ENCODE assay signal across 43 mouse cellular contexts in the genomic region with DNA sequence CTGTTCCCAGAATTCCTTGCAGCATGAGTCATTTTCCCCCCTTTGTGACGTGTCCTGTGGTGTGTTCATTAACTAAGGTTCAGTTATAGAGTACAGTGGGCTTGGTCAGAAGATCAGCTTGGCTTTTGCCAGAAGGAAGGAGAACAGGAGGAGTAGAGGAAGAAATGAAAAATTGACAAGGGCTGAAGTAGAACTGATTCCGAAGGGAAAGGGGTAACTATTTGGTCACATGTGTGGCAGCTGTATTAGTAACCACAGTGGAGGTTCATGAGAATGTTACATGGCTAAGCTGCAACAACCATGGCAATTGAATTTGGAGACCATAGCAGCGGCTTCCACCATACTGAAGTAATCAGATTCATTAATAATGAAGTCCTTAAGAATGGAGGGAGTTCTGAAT. TPM values are rescaled to one million over a fixed set of nuclear protein-coding genes. Genes with fewer than 3 reads are reported as not detected.
"Had no signal": no experiment of that assay in that cellular context is flagged by ENCODE, and none has a peak within 500 bp of the region (broad histone marks: within the 10 kb centered on the region; RNA-seq: fewer than 3 reads in every experiment).

A gene (plus strand): TSS at position 301 of the 400 bp plus-strand sequence.

- H3K4me3 ChIP-seq: heart, embryonic 10.5 days; heart, embryonic 12.5 days; heart, embryonic 13.5 days; heart, embryonic 15.5 days; hindbrain, embryonic 10.5 days; hindbrain, embryonic 12.5 days; hindbrain, embryonic 13.5 days; hindbrain, embryonic 15.5 days; intestine, embryonic 15.5 days; kidney, embryonic 15.5 days; layer of hippocampus, adult 2 months had no signal

- H3K27me3 ChIP-seq: heart, embryonic 12.5 days; heart, embryonic 13.5 days; heart, embryonic 15.5 days; hindbrain, embryonic 12.5 days; hindbrain, embryonic 13.5 days; hindbrain, embryonic 15.5 days; intestine, embryonic 15.5 days; kidney, embryonic 15.5 days had no signal

- DNase-seq: heart, postnatal 10 days; heart, postnatal 14 days; heart, postnatal 36 days; heart, postnatal 4 days; kidney, adult 11 months; kidney, adult 18-20 months; kidney, adult 2 months; kidney, adult 8-10 months; kidney, adult 9 months; kidney, postnatal 10 days; kidney, postnatal 14 days; kidney, postnatal 25 days; kidney, postnatal 36 days; kidney, postnatal 4 days; layer of hippocampus, adult 9-11 months; layer of hippocampus, postnatal 36 days had no signal

- H3K36me3 ChIP-seq: heart, embryonic 10.5 days; heart, embryonic 12.5 days; heart, embryonic 13.5 days; heart, embryonic 15.5 days; hindbrain, embryonic 10.5 days; hindbrain, embryonic 12.5 days; hindbrain, embryonic 13.5 days; hindbrain, embryonic 15.5 days; intestine, embryonic 15.5 days; kidney, embryonic 15.5 days had no signal

- H3K27ac ChIP-seq: heart, embryonic 10.5 days; heart, embryonic 13.5 days; heart, embryonic 15.5 days; hindbrain, embryonic 10.5 days; hindbrain, embryonic 12.5 days; hindbrain, embryonic 13.5 days; hindbrain, embryonic 14.5 days; hindbrain, embryonic 15.5 days; hindbrain, postnatal 0 days; intestine, embryonic 15.5 days; kidney, embryonic 15.5 days; kidney, postnatal 0 days; layer of hippocampus, adult 2 months had no signal

- H3K4me1 ChIP-seq: heart, embryonic 10.5 days; heart, embryonic 12.5 days; heart, embryonic 13.5 days; heart, embryonic 15.5 days; hindbrain, embryonic 10.5 days; hindbrain, embryonic 12.5 days; hindbrain, embryonic 13.5 days; hindbrain, embryonic 15.5 days; intestine, embryonic 15.5 days; kidney, embryonic 15.5 days had no signal

RNA-seq across cellular contexts. Expression of the gene that starts here (rescaled TPM):
- polyA plus RNA-seq: heart, embryonic 10.5 days; heart, embryonic 11.5 days; heart, embryonic 12.5 days; heart, embryonic 13.5 days; heart, embryonic 14.5 days; heart, embryonic 15.5 days; heart, embryonic 16.5 days; heart, postnatal 0 days; hindbrain, embryonic 10.5 days; hindbrain, embryonic 11.5 days; hindbrain, embryonic 12.5 days; hindbrain, embryonic 13.5 days; hindbrain, embryonic 14.5 days; hindbrain, embryonic 15.5 days; hindbrain, embryonic 16.5 days; hindbrain, postnatal 0 days; inflammation-experienced regulatory T-cells, adult 6 months; intestine, embryonic 14.5 days; intestine, embryonic 15.5 days; intestine, embryonic 16.5 days; intestine, postnatal 0 days; kidney, adult 2 months; kidney, embryonic 14.5 days; kidney, embryonic 15.5 days; kidney, embryonic 16.5 days; kidney, postnatal 0 days; large intestine, adult 2 months had no signal
